Mouse (Mus musculus) MEL (cell line): ENCODE results near the gene Gm20388. TPM values are rescaled to one million over a fixed set of nuclear protein-coding genes. Genes with fewer than 3 reads are reported as not detected.

ENCODE experiments used
- DNase-seq: peaks from one replicate; pipeline ENCODE4 v3.0.0; 2011; ENCODE audit warnings: low read depth, low spot score
- H3K27ac ChIP-seq: 2 replicates; pipeline ENCODE4 v1.5.1; 2012; ENCODE audit warnings: low read depth, mild to moderate bottlenecking, control low read depth, low read length, moderate library complexity; ENCODE audit not compliant: control insufficient read depth
- H3K27me3 ChIP-seq, 2 experiments: fragments of 150-350 bp in 1 of 2; sonication (generic) in 1 of 2; 2 replicates each; pipeline ENCODE4 v1.6.1; 2012; ENCODE audit warnings: low read length in 2 of 2, mild to moderate bottlenecking in 2 of 2, improper control_type of control experiment in 1 of 2, moderate library complexity in 1 of 2; ENCODE audit not compliant: insufficient read depth in 2 of 2, control insufficient read depth in 1 of 2
- H3K36me3 ChIP-seq, 2 experiments: 2 replicates each; pipeline ENCODE4 v1.6.1; 2012 to 2014; ENCODE audit warnings: low read length in 2 of 2, improper control_type of control experiment in 1 of 2, inconsistent platforms in 1 of 2, mild to moderate bottlenecking in 1 of 2; ENCODE audit not compliant: insufficient read depth in 2 of 2, control insufficient read depth in 1 of 2
- H3K4me1 ChIP-seq, 2 experiments: fragments of 150-350 bp in 1 of 2; sonication (generic) in 1 of 2; 2 replicates each; pipeline ENCODE4 v1.6.1; 2012; ENCODE audit warnings: low read length in 2 of 2, improper control_type of control experiment in 1 of 2, mild to moderate bottlenecking in 1 of 2; ENCODE audit not compliant: insufficient read depth in 2 of 2, control insufficient read depth in 1 of 2
- H3K4me3 ChIP-seq, 2 experiments: fragments of 150-350 bp in 1 of 2; sonication (generic) in 1 of 2; 2 replicates each; pipeline ENCODE4 v1.5.1; 2012; ENCODE audit warnings: low read depth in 2 of 2, low read length in 2 of 2, mild to moderate bottlenecking in 2 of 2, moderate library complexity in 2 of 2, control low read depth in 1 of 2, improper control_type of control experiment in 1 of 2; ENCODE audit not compliant: control insufficient read depth in 1 of 2, insufficient read depth in 1 of 2
- H3K79me2 ChIP-seq: 2 replicates; pipeline ENCODE4 v1.6.1; 2012; ENCODE audit warnings: mild to moderate bottlenecking, low read length, moderate library complexity; ENCODE audit not compliant: control insufficient read depth, poor library complexity, insufficient read depth
- H3K9ac ChIP-seq: 2 replicates; pipeline ENCODE4 v1.6.1; 2012; ENCODE audit warnings: low read depth, mild to moderate bottlenecking, control low read depth, low read length, moderate library complexity; ENCODE audit not compliant: control insufficient read depth, poor library complexity, severe bottlenecking
- H3K9me3 ChIP-seq: fragments of 150-350 bp; sonication (generic); replicated peaks from 2 replicates; pipeline ENCODE4 v1.6.1; 2012; ENCODE audit warnings: mild to moderate bottlenecking, low read length, improper control_type of control experiment, moderate library complexity; ENCODE audit not compliant: insufficient read depth
- BHLHE40 ChIP-seq: IDR thresholded peaks from 2 replicates; pipeline ENCODE4 v1.6.1; 2012; ENCODE audit warnings: low read depth, mild to moderate bottlenecking, inconsistent platforms, low read length, improper control_type of control experiment, borderline replicate concordance
- CHD1 ChIP-seq: IDR thresholded peaks from 2 replicates; pipeline ENCODE4 v1.6.1; 2012; ENCODE audit warnings: low read depth, mild to moderate bottlenecking, inconsistent platforms, low read length, improper control_type of control experiment
- E2F4 ChIP-seq: IDR thresholded peaks from 2 replicates; pipeline ENCODE4 v1.6.1; 2011; ENCODE audit warnings: low read depth, low read length, improper control_type of control experiment, borderline replicate concordance
- GATA1 ChIP-seq: IDR thresholded peaks from 2 replicates; pipeline ENCODE4 v1.6.1; 2011; ENCODE audit warnings: low read depth, low read length, improper control_type of control experiment
- HCFC1 ChIP-seq: IDR thresholded peaks from 2 replicates; pipeline ENCODE4 v1.6.1; 2012; ENCODE audit warnings: low read depth, mild to moderate bottlenecking, inconsistent platforms, low read length, improper control_type of control experiment, moderate library complexity
- KAT2A ChIP-seq: conservative IDR thresholded peaks from 2 replicates; pipeline ENCODE4 v1.6.1; 2012; ENCODE audit warnings: low read depth, low read length, improper control_type of control experiment, inconsistent platforms
- MAFK ChIP-seq: IDR thresholded peaks from 2 replicates; pipeline ENCODE4 v1.6.1; 2011; ENCODE audit warnings: low read depth, mild to moderate bottlenecking, low read length, improper control_type of control experiment, borderline replicate concordance
- MAX ChIP-seq: IDR thresholded peaks from 2 replicates; pipeline ENCODE4 v1.6.1; 2011; ENCODE audit warnings: low read length, improper control_type of control experiment
- MEF2A ChIP-seq: IDR thresholded peaks from 2 replicates; pipeline ENCODE4 v1.6.1; 2014; ENCODE audit warnings: low read depth, mild to moderate bottlenecking, inconsistent platforms, low read length, improper control_type of control experiment; ENCODE audit not compliant: poor library complexity, insufficient replicate concordance, severe bottlenecking; ENCODE audit errors: extremely low read depth
- MXI1 ChIP-seq: IDR thresholded peaks from 2 replicates; pipeline ENCODE4 v1.6.1; 2011; ENCODE audit warnings: mild to moderate bottlenecking, low read depth, low read length, improper control_type of control experiment
- MYB ChIP-seq: IDR thresholded peaks from 2 replicates; pipeline ENCODE4 v1.6.1; 2011; ENCODE audit warnings: mild to moderate bottlenecking, low read depth, low read length, improper control_type of control experiment
- NRF1 ChIP-seq: IDR thresholded peaks from 2 replicates; pipeline ENCODE4 v1.6.1; 2014; ENCODE audit warnings: low read depth, mild to moderate bottlenecking, inconsistent platforms, low read length, improper control_type of control experiment, moderate library complexity; ENCODE audit not compliant: poor library complexity, insufficient read depth, severe bottlenecking
- POLR2A ChIP-seq, 2 experiments: IDR thresholded peaks; 2 replicates each; pipeline ENCODE4 v1.6.1; 2011 to 2012; ENCODE audit warnings: low read length in 2 of 2, mild to moderate bottlenecking in 2 of 2, control low read depth in 1 of 2, improper control_type of control experiment in 1 of 2, low read depth in 1 of 2, moderate library complexity in 1 of 2; ENCODE audit not compliant: control insufficient read depth in 1 of 2, insufficient read depth in 1 of 2, poor library complexity in 1 of 2
- POLR2AphosphoS2 ChIP-seq: IDR thresholded peaks from 2 replicates; pipeline ENCODE4 v1.6.1; 2011; ENCODE audit warnings: low read length, improper control_type of control experiment
- POLR2AphosphoS5 ChIP-seq: IDR thresholded peaks from 2 replicates; pipeline ENCODE4 v1.6.1; 2012; ENCODE audit warnings: low read depth, borderline replicate concordance, mild to moderate bottlenecking, inconsistent platforms, low read length, moderate library complexity, mixed read lengths
- RCOR1 ChIP-seq: IDR thresholded peaks from 2 replicates; pipeline ENCODE4 v1.6.1; 2012; ENCODE audit warnings: low read depth, mild to moderate bottlenecking, inconsistent platforms, low read length, improper control_type of control experiment
- SMC3 ChIP-seq: IDR thresholded peaks from 2 replicates; pipeline ENCODE4 v1.6.1; 2011; ENCODE audit warnings: low read depth, low read length, improper control_type of control experiment
- TAL1 ChIP-seq: IDR thresholded peaks from 2 replicates; pipeline ENCODE4 v1.6.1; 2012; ENCODE audit warnings: mild to moderate bottlenecking, inconsistent platforms, low read length, moderate library complexity, mixed read lengths
- TBP ChIP-seq: IDR thresholded peaks from 2 replicates; pipeline ENCODE4 v1.8.0; 2011; ENCODE audit warnings: low read depth, low read length, improper control_type of control experiment
- TCF12 ChIP-seq: IDR thresholded peaks from 2 replicates; pipeline ENCODE4 v1.6.1; 2014; ENCODE audit warnings: low read depth, mild to moderate bottlenecking, inconsistent platforms, low read length, improper control_type of control experiment, moderate library complexity
- USF2 ChIP-seq, 2 experiments: IDR thresholded peaks; 2 replicates each; pipeline ENCODE4 v1.6.1; 2011 to 2012; ENCODE audit warnings: improper control_type of control experiment in 2 of 2, low read length in 2 of 2, borderline replicate concordance in 1 of 2, inconsistent platforms in 1 of 2, low read depth in 1 of 2, mild to moderate bottlenecking in 1 of 2; ENCODE audit not compliant: insufficient read depth in 1 of 2
- ZKSCAN1 ChIP-seq: IDR thresholded peaks from 2 replicates; pipeline ENCODE4 v1.6.1; 2012; ENCODE audit warnings: low read depth, mild to moderate bottlenecking, inconsistent platforms, low read length, improper control_type of control experiment, moderate library complexity
- ZNF384 ChIP-seq: IDR thresholded peaks from 2 replicates; pipeline ENCODE4 v1.6.1; 2012; ENCODE audit warnings: low read depth, mild to moderate bottlenecking, inconsistent platforms, low read length, improper control_type of control experiment
- polyA plus RNA-seq, 2 experiments: library from polyadenylated mRNA; stranded (reverse) in 1 of 2; unstranded in 1 of 2; fragments of >175 nt in 1 of 2; fragments of >200 nt in 1 of 2; gene quantifications; 2 replicates each; pipeline versions ENCODE4 v1.2.1 to v1.2.4; 2012; ENCODE audit warnings: low replicate concordance in 2 of 2, low read depth in 1 of 2; ENCODE audit not compliant: insufficient read length in 2 of 2, insufficient read depth in 1 of 2, missing spikeins in 1 of 2
- total RNA-seq: library from RNA; depleted of rRNA; stranded (reverse); fragments of 300-350 nt; gene quantifications from 2 replicates; pipeline ENCODE4 v1.2.3, GENCODE M21; 2012

Gene Gm20388
- total and polyA plus RNA-seq, 3 experiments = 11.1 to 17.8 TPM; not detected in 1

- H3K4me1 ChIP-seq = no peaks in the 10 kb centered on the region
- no peaks in the 10 kb centered on the region for H3K79me2 ChIP-seq
- no peak for DNase-seq
- H3K36me3 ChIP-seq = no peaks in the 10 kb centered on the region
- no peak overlapping the region for H3K9ac ChIP-seq
- peaks cover 0 to 4% of the 10 kb centered on the region in 2 experiments; a peak in 1 of 4 replicates for H3K27me3 ChIP-seq
- H3K4me3 ChIP-seq = no peak overlapping the region
- no peaks in the 10 kb centered on the region for H3K9me3 ChIP-seq
- no peak overlapping the region for H3K27ac ChIP-seq
- TF ChIP-seq MYB = no peak
- TF ChIP-seq ZKSCAN1 = no peak
- TF ChIP-seq MEF2A = no peak
- TF ChIP-seq POLR2A (IDR thresholded peaks at IDR 0.05; ENCODE audit: control insufficient read depth in 1 of 2, insufficient read depth in 1 of 2, low read depth in 1 of 2, low read length in 2 of 2, poor library complexity in 1 of 2) = no peak
- no peak for TF ChIP-seq RCOR1
- no peak for TF ChIP-seq TAL1
- no peak for TF ChIP-seq KAT2A
- TF ChIP-seq ZNF384 = no peak
- TF ChIP-seq USF2 (IDR thresholded peaks at IDR 0.05; ENCODE audit: borderline replicate concordance in 1 of 2, insufficient read depth in 1 of 2, low read depth in 1 of 2, low read length in 2 of 2) = no peak
Observed at GRCm38 (mm10) chr8:120201351-120201750, 290.7 kb downstream of the Gm20388 start.

GRCm38 (mm10) chr8:120202546-120202945, 291.9 kb downstream of the Gm20388 start:
- Histone ChIP-seq H3K27ac (no peak overlapping the region), H3K36me3 (no peaks in the 10 kb centered on the region), H3K4me3 (no peak overlapping the region), H3K9me3 (no peaks in the 10 kb centered on the region), H3K79me2 (no peaks in the 10 kb centered on the region), H3K4me1 (no peaks in the 10 kb centered on the region), H3K9ac (no peak overlapping the region), H3K27me3 (peaks cover 0 to 4% of the 10 kb centered on the region in 2 experiments; a peak in 2 of 4 replicates)
- TF ChIP-seq ZKSCAN1 = no peak
- TF ChIP-seq RCOR1 = no peak
- TF ChIP-seq E2F4 = no peak
- no peak for TF ChIP-seq MXI1
- TF ChIP-seq CHD1 = no peak
- no peak for TF ChIP-seq MAFK
- TF ChIP-seq POLR2AphosphoS5 = no peak
- TF ChIP-seq BHLHE40 = no peak
- no peak for TF ChIP-seq TCF12
- no peak for TF ChIP-seq MAX
- TF ChIP-seq MYB = no peak
- no peak for TF ChIP-seq TBP
- TF ChIP-seq SMC3 = no peak
- no peak for TF ChIP-seq NRF1
- no peak for TF ChIP-seq HCFC1
- TF ChIP-seq POLR2AphosphoS2 = no peak
- TF ChIP-seq GATA1 = no peak
- DNase-seq = no peak
